8 mouse cellular contexts compared by ENCODE assay signal in genomic region chr19:53901931-53902738, GRCm38 (mm10). TPM values are rescaled to one million over a fixed set of nuclear protein-coding genes. Genes with fewer than 3 reads are reported as not detected.
DNase-seq lines count a peak whose midpoint lies in the region; ATAC-seq and TF ChIP-seq lines count a peak whose summit lies in the region.

No protein-coding gene starts in this region.

- no peaks in the 10 kb centered on the region for H3K36me3 ChIP-seq in testis, adult 2 months (ENCODE audit: control insufficient read depth, insufficient read depth, low read length)
- H3K36me3 ChIP-seq in intestine, postnatal 0 days (ENCODE audit: control insufficient read depth, insufficient read depth): no peaks in the 10 kb centered on the region
- H3K36me3 ChIP-seq in myocyte (ENCODE audit: control insufficient read depth, insufficient read depth): no peaks in the 10 kb centered on the region

- H3K9me3 ChIP-seq in intestine, postnatal 0 days (ENCODE audit: control insufficient read depth): no peaks in the 10 kb centered on the region

- H3K4me2 ChIP-seq in intestine, postnatal 0 days (replicated peaks; ENCODE audit: low read depth): peak overlapping the region; percentile 82
- peak overlapping the region; percentile 77 for H3K4me2 ChIP-seq in myocyte (ENCODE audit: low read depth)

- no peak for ATAC-seq in intestine, postnatal 0 days

- peak overlapping the region; percentile 95 for H3K9ac ChIP-seq in intestine, postnatal 0 days (ENCODE audit: low read depth, low read length)

- no peaks in the 10 kb centered on the region for H3K27me3 ChIP-seq in cerebellum, adult 2 months (ENCODE audit: control insufficient read depth, insufficient read depth, low read length)
- H3K27me3 ChIP-seq in testis, adult 2 months (ENCODE audit: control insufficient read depth, insufficient read depth, low read length): no peaks in the 10 kb centered on the region
- H3K27me3 ChIP-seq in intestine, postnatal 0 days (replicated peaks; ENCODE audit: control insufficient read depth, insufficient read depth, low read length): no peaks in the 10 kb centered on the region
- H3K27me3 ChIP-seq in myocyte (ENCODE audit: control insufficient read depth, insufficient read depth, insufficient read length): no peaks in the 10 kb centered on the region

- intact Hi-C loops in gastrocnemius, postnatal 36 days (cut with DNase I): loop anchor here (5.0 to 10.0 kb wide), 3 partner anchors 50 to 257 kb away; no protein-coding TSS in a partner anchor

- peaks cover 9% of the 10 kb centered on the region for H3K4me1 ChIP-seq in cerebellum, adult 2 months (ENCODE audit: control insufficient read depth, insufficient read depth, low read length)
- peaks cover 7% of the 10 kb centered on the region for H3K4me1 ChIP-seq in testis, adult 2 months (ENCODE audit: control insufficient read depth, insufficient read depth, low read length)
- 0 out of 2 replicates have a peak, but pooled peaks cover 7% of the 10 kb centered on the region for H3K4me1 ChIP-seq in intestine, postnatal 0 days (replicated peaks; ENCODE audit: control insufficient read depth, insufficient read depth, low read length)

- peak overlapping the region; percentile 61 for H3K4me3 ChIP-seq in cerebellum, adult 2 months (replicated peaks; ENCODE audit: insufficient read depth, low read depth, low read length)
- H3K4me3 ChIP-seq in testis, adult 2 months (ENCODE audit: control insufficient read depth, low read depth, low read length): peak overlapping the region; percentile 77
- H3K4me3 ChIP-seq in intestine, postnatal 0 days (ENCODE audit: low read depth, low read length): peak overlapping the region; percentile 82
- peak overlapping the region; percentile 41 for H3K4me3 ChIP-seq in myocyte

- H3ac ChIP-seq in myocyte (ENCODE audit: control insufficient read depth, insufficient read length): no peak overlapping the region

- H3K79me2 ChIP-seq in myocyte (ENCODE audit: control insufficient read depth, insufficient read depth): peaks cover 3% of the 10 kb centered on the region

- TF ChIP-seq POLR2A in cerebellum, adult 2 months (IDR thresholded peaks at IDR 0.05; ENCODE audit: borderline replicate concordance, insufficient read depth, low read length): no peak
- TF ChIP-seq POLR2A in testis, adult 2 months (IDR thresholded peaks at IDR 0.05; ENCODE audit: control insufficient read depth, low read depth, low read length): no peak
- TF ChIP-seq POLR2A in myocyte (IDR thresholded peaks at IDR 0.05; ENCODE audit: insufficient read length, low read depth): no peak

- WGBS in cerebellum, adult 2 months: 45% methylated on average over 15 of the region's 15 CpGs
- 39% methylated on average over 15 of the region's 15 CpGs for WGBS in intestine, postnatal 0 days

- peak overlapping the region; percentile 77 for H3K27ac ChIP-seq in cerebellum, adult 2 months (ENCODE audit: insufficient read depth, low read length)
- peak overlapping the region; percentile 83 for H3K27ac ChIP-seq in testis, adult 2 months (ENCODE audit: control insufficient read depth, insufficient read depth, low read depth, low read length)
- peak overlapping the region; percentile 93 for H3K27ac ChIP-seq in intestine, postnatal 0 days (ENCODE audit: low read depth, low read length)

- TF ChIP-seq CTCF in cerebellum, adult 2 months (IDR thresholded peaks at IDR 0.05; ENCODE audit: borderline replicate concordance, insufficient read depth, low read depth, low read length): no peak
- no peak for TF ChIP-seq CTCF in testis, adult 2 months (IDR thresholded peaks at IDR 0.05; ENCODE audit: control insufficient read depth, insufficient read depth, insufficient replicate concordance, low read depth, low read length)
- TF ChIP-seq CTCF in intestine, postnatal 0 days (IDR thresholded peaks at IDR 0.05; ENCODE audit: low read depth): no peak

- peak in 1 of 2 experiments; percentile 22 for DNase-seq in cerebellum, adult 2 months
- no peak for DNase-seq in cerebellum, postnatal 10 days
- no peak for DNase-seq in testis, postnatal 10 days (ENCODE audit: low spot score)
- DNase-seq in right cerebral cortex, adult 18-20 months: no peak
- no peak for DNase-seq in gastrocnemius, postnatal 36 days

TF ChIP-seq in myocyte, 11 proteins besides CTCF, POLR2A, EP300 and RAD21:
- TF ChIP-seq MAX (IDR thresholded peaks at IDR 0.05; ENCODE audit: low read depth) (no peak), TCF12 (IDR thresholded peaks at IDR 0.05; ENCODE audit: insufficient read depth, poor library complexity, severe bottlenecking) (no peak), SRF (IDR thresholded peaks at IDR 0.05; ENCODE audit: control insufficient read depth, insufficient read length, low read depth) (no peak)

RNA-seq across cellular contexts. Expression of gene Pdcd4, which starts 10.1 kb away (rescaled TPM):
- 40.0 and 42.3 TPM in 2 replicates for polyA plus RNA-seq in cerebellum, adult 2 months (2012; rRNA removed)
- polyA plus RNA-seq in testis, adult 2 months (2012; rRNA removed): 37.1 and 46.6 TPM in 2 replicates
- polyA plus RNA-seq in intestine, postnatal 0 days (2015; fragmentation: Nextera tagmentation; extraction: Ambion mirVana): 65.5 and 75.2 TPM in 2 replicates
- 8.4 TPM for polyA plus RNA-seq in myocyte (2012; fragmentation: generic; extraction: Trizol)
- 10 to 100 TPM; 13.6 to 15.8 TPM for total RNA-seq in gastrocnemius, postnatal 36 days (2021)

RNA-seq across cellular contexts. Expression of gene Shoc2, which starts 42.0 kb away (rescaled TPM):
- polyA plus RNA-seq in cerebellum, adult 2 months (2012; rRNA removed): 31.0 and 31.9 TPM in 2 replicates
- 7.2 and 9.5 TPM in 2 replicates for polyA plus RNA-seq in testis, adult 2 months (2012; rRNA removed)
- 26.1 and 33.3 TPM in 2 replicates for polyA plus RNA-seq in intestine, postnatal 0 days (2015; fragmentation: Nextera tagmentation; extraction: Ambion mirVana)
- 11.4 TPM for polyA plus RNA-seq in myocyte (2012; fragmentation: generic; extraction: Trizol)
- 10 to 100 TPM; 20.6 to 22.9 TPM for total RNA-seq in gastrocnemius, postnatal 36 days (2021)

RNA-seq across cellular contexts. Expression of gene Bbip1, which starts 42.3 kb away (rescaled TPM):
- polyA plus RNA-seq in cerebellum, adult 2 months (2012; rRNA removed): 73.3 and 81.1 TPM in 2 replicates
- polyA plus RNA-seq in testis, adult 2 months (2012; rRNA removed): 49.8 and 63.0 TPM in 2 replicates
- polyA plus RNA-seq in intestine, postnatal 0 days (2015; fragmentation: Nextera tagmentation; extraction: Ambion mirVana): 71.7 and 75.7 TPM in 2 replicates
- 31.0 TPM for polyA plus RNA-seq in myocyte (2012; fragmentation: generic; extraction: Trizol)
- 10 to 100 TPM; 31.2 to 32.1 TPM for total RNA-seq in gastrocnemius, postnatal 36 days (2021)
